Comparison of ENCODE assay signal across 31 mouse cellular contexts in genomic region chr11:101030808-101031156, GRCm38 (mm10). TPM values are rescaled to one million over a fixed set of nuclear protein-coding genes. Genes with fewer than 3 reads are reported as not detected.
A peak's percentile ranks its signal among the peaks of the same experiment; 100 is the strongest.
DNase-seq lines count a peak whose midpoint lies in the region; ATAC-seq and TF ChIP-seq lines count a peak whose summit lies in the region.
"Had no signal": no experiment of that assay in that cellular context is flagged by ENCODE, and none has a peak within 500 bp of the region (broad histone marks: within the 10 kb centered on the region; RNA-seq: fewer than 3 reads in every experiment).

No protein-coding gene starts in this region.

- whole genome bisulfite sequencing in heart, embryonic 10.5 days: 79% methylated on average over 4 of the region's 4 CpGs
- WGBS in heart, embryonic 15.5 days: 65% methylated on average over 4 of the region's 4 CpGs
- WGBS in stomach, embryonic 14.5 days: 70% methylated on average over 4 of the region's 4 CpGs
- WGBS in stomach, postnatal 0 days: 78% methylated on average over 4 of the region's 4 CpGs

- no peak for DNase-seq in heart, embryonic 10.5 days (ENCODE audit: low spot score)
- DNase-seq in heart, adult 11 months: no peak
- no peak for DNase-seq in heart, postnatal 25 days (ENCODE audit: low spot score)
- no peak for DNase-seq in stomach, postnatal 0 days (ENCODE audit: low spot score)
- peak; percentile 32 for DNase-seq in yolk sac, embryonic 10.5 days (ENCODE audit: low spot score)
- DNase-seq in thymus, postnatal 10 days (ENCODE audit: low spot score in 2 of 2): no peak
- DNase-seq: adrenal gland, postnatal 14 days; cerebellum, adult 11-12 months; cerebellum, adult 9-11 months; forebrain, postnatal 0 days; gastrocnemius, postnatal 10 days; kidney, adult 18-20 months; kidney, postnatal 36 days; left cerebral cortex, postnatal 4 days; liver; lung, adult 2 months; lung, postnatal 10 days; thymus, adult 18-20 months; thymus, postnatal 36 days had no signal

- intact Hi-C loops in heart, postnatal 25 days (cut with DNase I): no loop called here

- no peaks in the 10 kb centered on the region for H3K9me3 ChIP-seq in heart, embryonic 10.5 days
- H3K9me3 ChIP-seq in heart, embryonic 15.5 days (replicated peaks): no peaks in the 10 kb centered on the region
- no peaks in the 10 kb centered on the region for H3K9me3 ChIP-seq in stomach, embryonic 14.5 days (ENCODE audit: control insufficient read depth, low read depth, low read length)
- H3K9me3 ChIP-seq in stomach, postnatal 0 days (ENCODE audit: control insufficient read depth, low read length): no peaks in the 10 kb centered on the region
- H3K9me3 ChIP-seq: forebrain, embryonic 12.5 days; hindbrain, embryonic 13.5 days; midbrain, embryonic 13.5 days; stomach, embryonic 15.5 days had no signal

- no peak overlapping the region for H3K4me2 ChIP-seq in heart, embryonic 15.5 days
- H3K4me2 ChIP-seq in stomach, embryonic 14.5 days (replicated peaks; ENCODE audit: low read depth, low read length): no peak overlapping the region
- H3K4me2 ChIP-seq in stomach, postnatal 0 days (replicated peaks; ENCODE audit: low read depth): no peak overlapping the region
- H3K4me2 ChIP-seq: forebrain, embryonic 12.5 days; hindbrain, embryonic 13.5 days; midbrain, embryonic 13.5 days; stomach, embryonic 15.5 days had no signal

- H3K27me3 ChIP-seq in heart, embryonic 10.5 days (ENCODE audit: insufficient read depth, poor library complexity, severe bottlenecking): no peaks in the 10 kb centered on the region
- no peaks in the 10 kb centered on the region for H3K27me3 ChIP-seq in heart, embryonic 15.5 days
- H3K27me3 ChIP-seq in stomach, embryonic 14.5 days (ENCODE audit: control insufficient read depth, insufficient read depth, low read length): no peaks in the 10 kb centered on the region
- no peaks in the 10 kb centered on the region for H3K27me3 ChIP-seq in stomach, postnatal 0 days (ENCODE audit: control insufficient read depth, insufficient read depth, low read length)
- H3K27me3 ChIP-seq: forebrain, embryonic 12.5 days; hindbrain, embryonic 13.5 days; midbrain, embryonic 13.5 days; stomach, embryonic 15.5 days had no signal

- H3K9ac ChIP-seq in heart, embryonic 15.5 days: no peak overlapping the region
- no peak overlapping the region for H3K9ac ChIP-seq in stomach, embryonic 14.5 days (replicated peaks; ENCODE audit: low read depth, low read length)
- H3K9ac ChIP-seq in stomach, postnatal 0 days (ENCODE audit: low read length): no peak overlapping the region
- H3K9ac ChIP-seq: forebrain, embryonic 12.5 days; forebrain, postnatal 0 days; hindbrain, embryonic 13.5 days; liver, embryonic 14.5 days; midbrain, embryonic 13.5 days; stomach, embryonic 15.5 days had no signal

- no peak overlapping the region for H3K4me3 ChIP-seq in heart, embryonic 10.5 days
- no peak overlapping the region for H3K4me3 ChIP-seq in heart, embryonic 15.5 days
- H3K4me3 ChIP-seq in stomach, embryonic 14.5 days (ENCODE audit: low read depth, low read length): no peak overlapping the region
- no peak overlapping the region for H3K4me3 ChIP-seq in stomach, postnatal 0 days (ENCODE audit: low read depth, low read length)
- H3K4me3 ChIP-seq: forebrain, embryonic 12.5 days; hindbrain, embryonic 13.5 days; midbrain, embryonic 13.5 days; stomach, embryonic 15.5 days had no signal

- no peak for ATAC-seq in heart, embryonic 15.5 days (replicated peaks; ENCODE audit: insufficient number of reproducible peaks, insufficient read depth, low FRiP score, low read depth)
- no peak for ATAC-seq in stomach, embryonic 14.5 days (ENCODE audit: insufficient number of reproducible peaks, insufficient read depth, low FRiP score, low read depth)
- no peak for ATAC-seq in stomach, postnatal 0 days (ENCODE audit: low FRiP score, low TSS enrichment)
- ATAC-seq: CD4-positive, CD25-positive, alpha-beta regulatory T cell, adult 4 months; forebrain, postnatal 0 days; midbrain, embryonic 13.5 days had no signal

- TF ChIP-seq EP300 in stomach, postnatal 0 days (optimal IDR thresholded peaks at IDR 0.05): no peak

- no peak for TF ChIP-seq CTCF in stomach, postnatal 0 days (IDR thresholded peaks at IDR 0.05; ENCODE audit: low read depth)

- H3K4me1 ChIP-seq in heart, embryonic 10.5 days: peaks cover 30% of the 10 kb centered on the region
- H3K4me1 ChIP-seq in heart, embryonic 15.5 days (replicated peaks): peaks cover 27% of the 10 kb centered on the region
- H3K4me1 ChIP-seq in stomach, embryonic 14.5 days (ENCODE audit: control insufficient read depth, insufficient read depth, low read length): 0 out of 2 replicates have a peak, but pooled peaks cover 3% of the 10 kb centered on the region
- no peaks in the 10 kb centered on the region for H3K4me1 ChIP-seq in stomach, postnatal 0 days (replicated peaks; ENCODE audit: control insufficient read depth, insufficient read depth)
- H3K4me1 ChIP-seq: forebrain, embryonic 12.5 days; hindbrain, embryonic 13.5 days; midbrain, embryonic 13.5 days; stomach, embryonic 15.5 days had no signal

- peak overlapping the region; percentile 90 for H3K27ac ChIP-seq in heart, embryonic 10.5 days
- H3K27ac ChIP-seq in heart, embryonic 15.5 days: peak overlapping the region; percentile 90
- peak overlapping the region; percentile 2; the same call in 1 of the 2 replicates for H3K27ac ChIP-seq in stomach, embryonic 14.5 days (ENCODE audit: low read length)
- H3K27ac ChIP-seq in stomach, postnatal 0 days (replicated peaks): no peak overlapping the region
- H3K27ac ChIP-seq: forebrain, embryonic 12.5 days; hindbrain, embryonic 13.5 days; liver, embryonic 14.5 days; macrophage; midbrain, embryonic 13.5 days; stomach, embryonic 15.5 days had no signal

- H3K36me3 ChIP-seq in heart, embryonic 10.5 days: peaks cover 84% of the 10 kb centered on the region
- H3K36me3 ChIP-seq in heart, embryonic 15.5 days: peaks cover 41% of the 10 kb centered on the region
- peaks cover 42% of the 10 kb centered on the region for H3K36me3 ChIP-seq in stomach, embryonic 14.5 days (ENCODE audit: control insufficient read depth, insufficient read depth, low read length)
- peaks cover 13% of the 10 kb centered on the region for H3K36me3 ChIP-seq in stomach, postnatal 0 days (ENCODE audit: control insufficient read depth, insufficient read depth, low read length)

RNA-seq across cellular contexts. Expression of gene Atp6v0a1, which starts 21.5 kb away (rescaled TPM):
- 54.4 and 66.3 TPM in 2 replicates for polyA plus RNA-seq in heart, embryonic 10.5 days (2016; fragmentation: Nextera tagmentation; extraction: Ambion mirVana)
- 54.1 and 54.4 TPM in 2 replicates for polyA plus RNA-seq in heart, embryonic 15.5 days (2015; fragmentation: Nextera tagmentation; extraction: Ambion mirVana)
- 10 to 100 TPM; 84.7 to 87.3 TPM for total RNA-seq in heart, postnatal 25 days (2021)
- polyA plus RNA-seq in stomach, embryonic 14.5 days (2014; fragmentation: Nextera tagmentation; extraction: Ambion mirVana): 38.4 and 42.0 TPM in 2 replicates
- 44.8 and 45.5 TPM in 2 replicates for polyA plus RNA-seq in stomach, postnatal 0 days (2015; fragmentation: Nextera tagmentation; extraction: Ambion mirVana)

RNA-seq across cellular contexts. Expression of gene Naglu, which starts 39.0 kb away (rescaled TPM):
- polyA plus RNA-seq in heart, embryonic 10.5 days (2016; fragmentation: Nextera tagmentation; extraction: Ambion mirVana): 13.9 and 15.8 TPM in 2 replicates
- 11.6 and 16.3 TPM in 2 replicates for polyA plus RNA-seq in heart, embryonic 15.5 days (2015; fragmentation: Nextera tagmentation; extraction: Ambion mirVana)
- 1 to 10 TPM; 8.0 to 8.7 TPM for total RNA-seq in heart, postnatal 25 days (2021)
- 11.2 and 14.2 TPM in 2 replicates for polyA plus RNA-seq in stomach, embryonic 14.5 days (2014; fragmentation: Nextera tagmentation; extraction: Ambion mirVana)
- polyA plus RNA-seq in stomach, postnatal 0 days (2015; fragmentation: Nextera tagmentation; extraction: Ambion mirVana): 16.0 and 17.1 TPM in 2 replicates

RNA-seq across cellular contexts. Expression of gene Hsd17b1, which starts 47.4 kb away (rescaled TPM):
- polyA plus RNA-seq in heart, embryonic 10.5 days (2016; fragmentation: Nextera tagmentation; extraction: Ambion mirVana): 0.21 TPM in 1 of 2 replicates, not detected in the other
- polyA plus RNA-seq in heart, embryonic 15.5 days (2015; fragmentation: Nextera tagmentation; extraction: Ambion mirVana): not detected in 2 replicates
- total RNA-seq in heart, postnatal 25 days (2021): under 1 TPM; 0.55 to 0.64 TPM
- polyA plus RNA-seq in stomach, embryonic 14.5 days (2014; fragmentation: Nextera tagmentation; extraction: Ambion mirVana): not detected in 2 replicates
- 0.08 TPM in 1 of 2 replicates, not detected in the other for polyA plus RNA-seq in stomach, postnatal 0 days (2015; fragmentation: Nextera tagmentation; extraction: Ambion mirVana)
- total RNA-seq: megakaryocyte-erythroid progenitor cell, adult 5-6 weeks; monocyte, adult 5-6 weeks had no signal
- polyA plus RNA-seq: embryonic facial prominence, embryonic 14.5 days; forebrain, postnatal 0 days; midbrain, embryonic 13.5 days had no signal

RNA-seq across cellular contexts. Expression of gene Coasy, which starts 51.6 kb away (rescaled TPM):
- 36.5 and 37.0 TPM in 2 replicates for polyA plus RNA-seq in heart, embryonic 10.5 days (2016; fragmentation: Nextera tagmentation; extraction: Ambion mirVana)
- polyA plus RNA-seq in heart, embryonic 15.5 days (2015; fragmentation: Nextera tagmentation; extraction: Ambion mirVana): 26.6 and 29.0 TPM in 2 replicates
- total RNA-seq in heart, postnatal 25 days (2021): 10 to 100 TPM; 15.8 to 17.1 TPM
- 37.9 and 41.3 TPM in 2 replicates for polyA plus RNA-seq in stomach, embryonic 14.5 days (2014; fragmentation: Nextera tagmentation; extraction: Ambion mirVana)
- 26.4 and 26.8 TPM in 2 replicates for polyA plus RNA-seq in stomach, postnatal 0 days (2015; fragmentation: Nextera tagmentation; extraction: Ambion mirVana)

RNA-seq across cellular contexts. Expression of gene Mlx, which starts 56.3 kb away (rescaled TPM):
- 42.6 and 52.0 TPM in 2 replicates for polyA plus RNA-seq in heart, embryonic 10.5 days (2016; fragmentation: Nextera tagmentation; extraction: Ambion mirVana)
- 34.5 and 38.8 TPM in 2 replicates for polyA plus RNA-seq in heart, embryonic 15.5 days (2015; fragmentation: Nextera tagmentation; extraction: Ambion mirVana)
- total RNA-seq in heart, postnatal 25 days (2021): 10 to 100 TPM; 19.1 to 21.4 TPM
- polyA plus RNA-seq in stomach, embryonic 14.5 days (2014; fragmentation: Nextera tagmentation; extraction: Ambion mirVana): 36.7 and 46.0 TPM in 2 replicates
- polyA plus RNA-seq in stomach, postnatal 0 days (2015; fragmentation: Nextera tagmentation; extraction: Ambion mirVana): 42.3 and 42.4 TPM in 2 replicates
